Mouse (Mus musculus) embryonic fibroblast, embryonic 13.5 days (primary cell): ENCODE data around the gene Cyb561d2.

Experiments
- CTCF ChIP-seq: IDR thresholded peaks from 2 replicates; pipeline ENCODE4 v1.5.1; 2011; ENCODE audit warnings: mild to moderate bottlenecking, control low read depth, low read length, moderate library complexity, borderline replicate concordance; ENCODE audit not compliant: insufficient read depth
- POLR2A ChIP-seq: IDR thresholded peaks from 2 replicates; pipeline ENCODE4 v1.6.1; 2011; ENCODE audit warnings: low read depth, mild to moderate bottlenecking, control low read depth, low read length, moderate library complexity

GRCm38 (mm10) chr9:107544196-107544700 lies 2.3 kb upstream of the Cyb561d2 start:
- TF ChIP-seq POLR2A (no peak), CTCF (no peak)
